Mouse (Mus musculus): ENCODE measurements around the gene Armc9. TPM values are rescaled to one million over a fixed set of nuclear protein-coding genes. Genes with fewer than 3 reads are reported as not detected.

Armc9 gene
- total and polyA plus RNA-seq, 3 experiments = 7.2 to 12.0 TPM; not detected in 1

DNA sequence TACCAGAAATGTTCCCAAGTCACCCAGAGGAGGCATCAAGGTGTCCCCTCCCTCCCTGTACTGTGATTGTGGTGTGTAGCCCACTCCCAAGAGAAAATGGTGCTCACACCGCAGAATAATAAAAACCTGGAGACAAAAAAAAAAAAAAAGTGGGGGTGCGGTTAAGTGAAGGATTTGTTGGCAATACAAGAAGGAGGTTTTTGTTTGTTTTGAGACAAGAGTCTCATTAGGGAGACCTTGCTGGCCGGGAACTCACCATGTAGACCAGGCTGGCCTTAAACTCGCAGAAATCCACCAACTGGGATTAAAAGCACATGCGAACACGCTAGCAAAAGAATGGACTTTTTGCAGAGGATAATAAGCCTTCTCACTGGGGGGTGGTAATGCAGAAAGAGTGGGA lies 148.0 kb downstream of the Armc9 start, which contains the start of gene B3gnt7:
TSS of gene B3gnt7 (plus strand) at position 301 of the 400 bp plus-strand sequence.
- Histone ChIP-seq H3K9ac (ENCODE audit: control insufficient read depth, low read depth, low read length, poor library complexity, severe bottlenecking) (no peak within 1 kb of the TSS), H3K27me3 (ENCODE audit: control insufficient read depth in 1 of 2, insufficient read depth in 2 of 2, low read length in 2 of 2) (peaks cover 0 to 4% of the 10 kb centered on the region in 2 experiments; a peak in 1 of 4 replicates), H3K4me3 (ENCODE audit: control insufficient read depth in 1 of 2, insufficient read depth in 1 of 2, low read depth in 2 of 2, low read length in 2 of 2) (peak within 1 kb of the TSS in 1 of 2 experiments; percentile 4; a peak in 1 of 4 replicates), H3K27ac (ENCODE audit: control insufficient read depth, low read depth, low read length) (no peak within 1 kb of the TSS), H3K79me2 (ENCODE audit: control insufficient read depth, insufficient read depth, low read length, poor library complexity) (no peaks in the 10 kb centered on the region), H3K36me3 (ENCODE audit: control insufficient read depth in 1 of 2, insufficient read depth in 2 of 2, low read length in 2 of 2) (no peaks in the 10 kb centered on the region), H3K4me1 (ENCODE audit: control insufficient read depth in 1 of 2, insufficient read depth in 2 of 2, low read length in 2 of 2) (no peaks in the 10 kb centered on the region), H3K9me3 (replicated peaks; ENCODE audit: insufficient read depth, low read length) (no peaks in the 10 kb centered on the region)
- no peak for DNase-seq (ENCODE audit: low read depth, low spot score)
- TF ChIP-seq ZKSCAN1 (IDR thresholded peaks at IDR 0.05; ENCODE audit: low read depth, low read length) = no peak
- TF ChIP-seq E2F4 (IDR thresholded peaks at IDR 0.05; ENCODE audit: borderline replicate concordance, low read depth, low read length) = no peak
- no peak for TF ChIP-seq MEF2A (IDR thresholded peaks at IDR 0.05; ENCODE audit: extremely low read depth, insufficient replicate concordance, low read depth, low read length, poor library complexity, severe bottlenecking)
- TF ChIP-seq TAL1 (IDR thresholded peaks at IDR 0.05; ENCODE audit: low read length) = no peak
- TF ChIP-seq NELFE (IDR thresholded peaks at IDR 0.05; ENCODE audit: low read depth, low read length) = no peak
- TF ChIP-seq TBP (IDR thresholded peaks at IDR 0.05; ENCODE audit: low read depth, low read length) = no peak
- TF ChIP-seq MXI1 (IDR thresholded peaks at IDR 0.05; ENCODE audit: low read depth, low read length) = no peak
- no peak for TF ChIP-seq RAD21 (IDR thresholded peaks at IDR 0.05; ENCODE audit: low read depth, low read length)
- no peak for TF ChIP-seq TCF12 (IDR thresholded peaks at IDR 0.05; ENCODE audit: low read depth, low read length)

DNA sequence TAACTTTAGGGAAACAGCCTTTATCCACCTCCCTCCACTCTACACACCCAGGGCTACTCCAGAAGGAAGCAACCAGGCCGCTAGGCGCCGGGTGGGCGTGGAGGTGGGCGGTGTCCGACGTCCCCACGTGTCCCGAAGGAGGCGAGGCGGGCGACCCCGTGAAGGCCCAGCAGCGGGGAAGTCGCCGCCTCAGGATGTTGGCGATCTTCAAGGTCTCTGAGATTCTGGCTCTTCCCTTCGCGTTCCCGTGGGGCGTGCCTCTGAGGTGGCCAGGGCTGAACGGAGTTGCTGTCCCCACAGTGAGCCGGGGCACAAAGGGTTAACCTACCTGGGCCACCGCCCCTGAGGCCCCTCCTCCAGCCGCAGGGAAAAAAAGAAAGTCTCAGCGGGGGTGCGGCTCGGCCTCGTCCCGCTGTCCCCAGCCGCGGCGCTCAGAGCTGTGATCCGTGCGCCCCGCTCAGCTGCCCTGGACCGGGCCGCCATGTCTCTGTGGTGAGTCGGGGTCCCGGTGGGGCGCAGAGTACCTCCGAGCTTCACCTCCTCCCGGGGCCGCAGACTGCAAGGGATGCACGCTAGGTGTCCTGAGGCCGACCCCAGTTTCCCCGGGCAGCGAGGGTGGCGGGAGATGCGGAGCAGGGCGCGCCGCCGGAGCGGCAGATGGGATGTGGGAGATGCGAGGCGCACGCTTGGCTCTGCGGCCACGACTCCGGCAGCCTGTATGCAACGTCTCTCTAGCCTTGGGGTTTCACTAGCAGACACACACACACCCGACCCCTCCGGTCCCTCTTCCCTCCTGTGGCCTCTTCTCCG lies 148.7 kb downstream of the Armc9 start:
- Histone ChIP-seq H3K79me2 (ENCODE audit: control insufficient read depth, insufficient read depth, low read length, poor library complexity) (no peaks in the 10 kb centered on the region), H3K9ac (ENCODE audit: control insufficient read depth, low read depth, low read length, poor library complexity, severe bottlenecking) (no peak overlapping the region), H3K9me3 (replicated peaks; ENCODE audit: insufficient read depth, low read length) (no peaks in the 10 kb centered on the region), H3K4me1 (ENCODE audit: control insufficient read depth in 1 of 2, insufficient read depth in 2 of 2, low read length in 2 of 2) (no peaks in the 10 kb centered on the region), H3K4me3 (ENCODE audit: control insufficient read depth in 1 of 2, insufficient read depth in 1 of 2, low read depth in 2 of 2, low read length in 2 of 2) (peak overlapping the region in 1 of 2 experiments; percentile 4; a peak in 1 of 4 replicates), H3K36me3 (ENCODE audit: control insufficient read depth in 1 of 2, insufficient read depth in 2 of 2, low read length in 2 of 2) (no peaks in the 10 kb centered on the region), H3K27ac (ENCODE audit: control insufficient read depth, low read depth, low read length) (no peak overlapping the region), H3K27me3 (ENCODE audit: control insufficient read depth in 1 of 2, insufficient read depth in 2 of 2, low read length in 2 of 2) (no peaks in the 10 kb centered on the region)
- DNase-seq (ENCODE audit: low read depth, low spot score) = peak; percentile 46
- no peak for TF ChIP-seq GABPA (IDR thresholded peaks at IDR 0.05; ENCODE audit: low read depth, low read length)
- TF ChIP-seq MAFK (IDR thresholded peaks at IDR 0.05; ENCODE audit: borderline replicate concordance, low read depth, low read length) = no peak
- no peak for TF ChIP-seq MXI1 (IDR thresholded peaks at IDR 0.05; ENCODE audit: low read depth, low read length)
- no peak for TF ChIP-seq SMC3 (IDR thresholded peaks at IDR 0.05; ENCODE audit: low read depth, low read length)
- TF ChIP-seq KAT2A (conservative IDR thresholded peaks at IDR 0.05; ENCODE audit: low read depth, low read length) = no peak
- TF ChIP-seq TCF12 (IDR thresholded peaks at IDR 0.05; ENCODE audit: low read depth, low read length) = no peak
- TF ChIP-seq CHD2 (IDR thresholded peaks at IDR 0.05; ENCODE audit: low read length) = no peak
- no peak for TF ChIP-seq JUND (IDR thresholded peaks at IDR 0.05; ENCODE audit: low read depth, low read length)
- TF ChIP-seq RAD21 (IDR thresholded peaks at IDR 0.05; ENCODE audit: low read depth, low read length) = no peak
- TF ChIP-seq ZC3H11A (IDR thresholded peaks at IDR 0.05; ENCODE audit: low read depth, low read length) = no peak
- TF ChIP-seq EP300 (IDR thresholded peaks at IDR 0.05; ENCODE audit: low read depth in 1 of 2, low read length in 2 of 2) = no peak
- TF ChIP-seq ZNF384 (IDR thresholded peaks at IDR 0.05; ENCODE audit: low read depth, low read length) = no peak
